Mouse (Mus musculus): Measurements from ENCODE around the gene Ncor1. TPM values are rescaled to one million over a fixed set of nuclear protein-coding genes. Genes with fewer than 3 reads are reported as not detected.

The Ncor1 gene
- polyA plus RNA-seq, 1 experiment: 73.7 TPM

- no peak overlapping the region for H3K27ac ChIP-seq (ENCODE audit: control insufficient read depth, insufficient read depth, low read depth, low read length)
- no peaks in the 10 kb centered on the region for H3K27me3 ChIP-seq (ENCODE audit: control insufficient read depth, insufficient read depth, low read length)
- H3K36me3 ChIP-seq (ENCODE audit: control insufficient read depth, insufficient read depth, low read length): no peaks in the 10 kb centered on the region
- no peak overlapping the region for H3K4me3 ChIP-seq (ENCODE audit: control insufficient read depth, low read depth, low read length)
- TF ChIP-seq CTCF (IDR thresholded peaks at IDR 0.05; ENCODE audit: control insufficient read depth, insufficient read depth, insufficient replicate concordance, low read depth, low read length) (no peak), POLR2A (IDR thresholded peaks at IDR 0.05; ENCODE audit: control insufficient read depth, low read depth, low read length) (no peak)
- no peaks in the 10 kb centered on the region for H3K4me1 ChIP-seq (ENCODE audit: control insufficient read depth, insufficient read depth, low read length)
Observed at GRCm38 (mm10) chr11:62445799-62446198, 12.5 kb downstream of the Ncor1 start.

GRCm38 (mm10) chr11:62440670-62441315 lies 17.5 kb downstream of the Ncor1 start:
- Histone ChIP-seq H3K27ac (ENCODE audit: control insufficient read depth, insufficient read depth, low read depth, low read length) (no peak overlapping the region), H3K36me3 (ENCODE audit: control insufficient read depth, insufficient read depth, low read length) (no peaks in the 10 kb centered on the region)
- TF ChIP-seq CTCF (IDR thresholded peaks at IDR 0.05; ENCODE audit: control insufficient read depth, insufficient read depth, insufficient replicate concordance, low read depth, low read length): no peak
- TF ChIP-seq POLR2A (IDR thresholded peaks at IDR 0.05; ENCODE audit: control insufficient read depth, low read depth, low read length): no peak

GRCm38 (mm10) chr11:62432211-62432610 lies 26.1 kb downstream of the Ncor1 start:
- no peaks in the 10 kb centered on the region for H3K27me3 ChIP-seq (ENCODE audit: control insufficient read depth, insufficient read depth, low read length)
- TF ChIP-seq POLR2A (IDR thresholded peaks at IDR 0.05; ENCODE audit: control insufficient read depth, low read depth, low read length): no peak

More at GRCm38 (mm10) chr11:62440670-62441315, 17.5 kb downstream of the Ncor1 start:
- H3K4me3 ChIP-seq (ENCODE audit: control insufficient read depth, low read depth, low read length): no peak overlapping the region
- no peaks in the 10 kb centered on the region for H3K4me1 ChIP-seq (ENCODE audit: control insufficient read depth, insufficient read depth, low read length)
- no peaks in the 10 kb centered on the region for H3K27me3 ChIP-seq (ENCODE audit: control insufficient read depth, insufficient read depth, low read length)

DNA sequence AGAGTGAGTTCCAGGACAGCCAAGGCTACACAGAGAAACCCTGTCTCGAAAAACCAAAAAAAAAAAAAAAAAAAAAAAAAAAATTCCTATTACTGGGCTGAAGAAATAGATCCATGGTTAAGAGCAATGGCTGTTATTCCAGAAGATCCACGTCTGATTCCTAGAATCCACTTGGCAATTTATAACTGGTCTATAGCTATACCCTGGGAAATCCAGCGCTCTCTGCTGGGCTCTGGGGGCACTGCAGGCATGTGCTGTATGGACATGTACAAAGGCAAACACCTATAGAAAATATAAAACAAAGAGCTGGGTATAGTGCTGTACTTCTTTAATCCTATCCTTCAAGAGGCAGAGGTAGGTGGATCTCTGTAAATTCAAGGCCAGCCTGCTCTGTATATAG lies 31.2 kb downstream of the Ncor1 start:
- Histone ChIP-seq H3K27ac (ENCODE audit: control insufficient read depth, insufficient read depth, low read depth, low read length) (no peak overlapping the region), H3K36me3 (ENCODE audit: control insufficient read depth, insufficient read depth, low read length) (no peaks in the 10 kb centered on the region; the same call in 1 of the 2 replicates), H3K4me3 (ENCODE audit: control insufficient read depth, low read depth, low read length) (no peak overlapping the region), H3K27me3 (ENCODE audit: control insufficient read depth, insufficient read depth, low read length) (no peaks in the 10 kb centered on the region), H3K4me1 (ENCODE audit: control insufficient read depth, insufficient read depth, low read length) (no peaks in the 10 kb centered on the region)
- peak; percentile 25; the same call in 1 of the 2 replicates for TF ChIP-seq CTCF (IDR thresholded peaks at IDR 0.05; ENCODE audit: control insufficient read depth, insufficient read depth, insufficient replicate concordance, low read depth, low read length)
- no peak for TF ChIP-seq POLR2A (IDR thresholded peaks at IDR 0.05; ENCODE audit: control insufficient read depth, low read depth, low read length)

More at GRCm38 (mm10) chr11:62432211-62432610, 26.1 kb downstream of the Ncor1 start:
- Histone ChIP-seq H3K27ac (ENCODE audit: control insufficient read depth, insufficient read depth, low read depth, low read length) (no peak overlapping the region), H3K4me1 (ENCODE audit: control insufficient read depth, insufficient read depth, low read length) (no peaks in the 10 kb centered on the region), H3K4me3 (ENCODE audit: control insufficient read depth, low read depth, low read length) (no peak overlapping the region), H3K36me3 (ENCODE audit: control insufficient read depth, insufficient read depth, low read length) (no peaks in the 10 kb centered on the region)

DNA sequence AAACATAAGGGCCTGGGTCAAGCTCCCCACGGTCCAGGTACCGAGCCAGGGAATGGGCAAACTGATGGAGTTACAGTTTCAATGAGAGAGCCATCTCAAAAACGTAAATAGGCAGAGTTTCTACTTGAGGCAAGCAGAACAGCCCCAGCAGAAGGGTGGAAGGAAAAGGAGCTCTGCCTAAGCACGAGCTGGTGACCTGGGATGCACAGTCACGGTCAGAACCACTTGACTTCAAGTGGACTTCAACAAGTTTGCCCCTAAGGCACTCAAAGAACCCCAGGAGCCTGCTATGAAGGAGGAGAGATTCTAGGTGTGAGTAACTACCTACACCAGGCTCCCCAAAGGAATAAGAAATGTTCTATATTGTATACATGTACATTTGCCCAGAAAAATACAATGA lies 32.1 kb downstream of the Ncor1 start:
- no peak overlapping the region for H3K27ac ChIP-seq (ENCODE audit: control insufficient read depth, insufficient read depth, low read depth, low read length)
- H3K27me3 ChIP-seq (ENCODE audit: control insufficient read depth, insufficient read depth, low read length): no peaks in the 10 kb centered on the region
- no peaks in the 10 kb centered on the region for H3K4me1 ChIP-seq (ENCODE audit: control insufficient read depth, insufficient read depth, low read length)
- no peak overlapping the region for H3K4me3 ChIP-seq (ENCODE audit: control insufficient read depth, low read depth, low read length)
- no peaks in the 10 kb centered on the region; the same call in 1 of the 2 replicates for H3K36me3 ChIP-seq (ENCODE audit: control insufficient read depth, insufficient read depth, low read length)
- no peak for TF ChIP-seq CTCF (IDR thresholded peaks at IDR 0.05; ENCODE audit: control insufficient read depth, insufficient read depth, insufficient replicate concordance, low read depth, low read length)
- no peak for TF ChIP-seq POLR2A (IDR thresholded peaks at IDR 0.05; ENCODE audit: control insufficient read depth, low read depth, low read length)

DNA sequence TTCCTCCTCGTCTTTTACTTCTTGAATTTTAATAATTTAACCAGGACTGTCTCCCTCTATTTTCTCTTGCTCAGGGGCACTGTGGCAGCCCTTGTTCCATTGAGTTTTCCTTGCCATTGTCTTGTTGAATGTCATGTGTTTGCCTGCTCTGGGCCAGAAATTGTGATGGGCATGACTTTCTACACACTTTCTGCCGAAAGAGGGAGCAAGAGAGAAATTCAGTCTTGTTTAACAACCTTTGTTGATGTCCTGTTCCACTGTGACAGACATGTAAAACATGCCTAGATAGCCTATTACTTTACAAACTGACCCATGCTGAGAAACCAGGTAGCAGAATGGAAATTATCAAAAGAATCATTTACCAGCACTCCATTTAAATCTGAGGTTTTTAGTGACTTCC lies 33.8 kb downstream of the Ncor1 start:
- no peaks in the 10 kb centered on the region for H3K4me1 ChIP-seq (ENCODE audit: control insufficient read depth, insufficient read depth, low read length)
- H3K27ac ChIP-seq (ENCODE audit: control insufficient read depth, insufficient read depth, low read depth, low read length): no peak overlapping the region
- H3K36me3 ChIP-seq (ENCODE audit: control insufficient read depth, insufficient read depth, low read length): no peaks in the 10 kb centered on the region; the same call in 1 of the 2 replicates
- no peaks in the 10 kb centered on the region for H3K27me3 ChIP-seq (ENCODE audit: control insufficient read depth, insufficient read depth, low read length)
- H3K4me3 ChIP-seq (ENCODE audit: control insufficient read depth, low read depth, low read length): no peak overlapping the region
- TF ChIP-seq CTCF (IDR thresholded peaks at IDR 0.05; ENCODE audit: control insufficient read depth, insufficient read depth, insufficient replicate concordance, low read depth, low read length) (no peak), POLR2A (IDR thresholded peaks at IDR 0.05; ENCODE audit: control insufficient read depth, low read depth, low read length) (no peak)

- no peaks in the 10 kb centered on the region for H3K27me3 ChIP-seq (ENCODE audit: control insufficient read depth, insufficient read depth, low read length)
- H3K4me3 ChIP-seq (ENCODE audit: control insufficient read depth, low read depth, low read length): no peak overlapping the region
- no peak for TF ChIP-seq CTCF (IDR thresholded peaks at IDR 0.05; ENCODE audit: control insufficient read depth, insufficient read depth, insufficient replicate concordance, low read depth, low read length)
- TF ChIP-seq POLR2A (IDR thresholded peaks at IDR 0.05; ENCODE audit: control insufficient read depth, low read depth, low read length): no peak
- H3K36me3 ChIP-seq (ENCODE audit: control insufficient read depth, insufficient read depth, low read length): no peaks in the 10 kb centered on the region; the same call in 1 of the 2 replicates
- no peak overlapping the region for H3K27ac ChIP-seq (ENCODE audit: control insufficient read depth, insufficient read depth, low read depth, low read length)
- H3K4me1 ChIP-seq (ENCODE audit: control insufficient read depth, insufficient read depth, low read length): no peaks in the 10 kb centered on the region
Observed at GRCm38 (mm10) chr11:62415026-62415425, 43.3 kb downstream of the Ncor1 start.

Data from testis, adult 2 months (tissue).